Mouse (Mus musculus) megakaryocyte, adult 5-6 weeks (primary cell): ENCODE measurements around the gene 2310057M21Rik. TPM values are rescaled to one million over a fixed set of nuclear protein-coding genes. Genes with fewer than 3 reads are reported as not detected.
A peak's percentile ranks its signal among the peaks of the same experiment; 100 is the strongest.
"Not testable (repeated sequence)": the region's sequence is repeated elsewhere in the genome, so short reads cannot be mapped to it uniquely, and the experiment has no call there.

Experiments
- ATAC-seq: 2 replicates; pipeline ENCODE4 v1.8.0; 2016; ENCODE audit warnings: mild to moderate bottlenecking, inconsistent platforms; ENCODE audit not compliant: poor library complexity, severe bottlenecking
- total RNA-seq, 2 experiments: library from RNA; stranded (forward) in 1 of 2; stranded (reverse) in 1 of 2; fragments of 153-499, 151-499 nt in 1 of 2; fragments of 221-1000, 200-1000 nt in 1 of 2; gene quantifications; 2 replicates each; pipeline versions ENCODE4 v1.2.3 to v1.2.4; 2015 to 2017

2310057M21Rik gene
- total RNA-seq (2015) (6.3 and 9.4 TPM in 2 replicates), total RNA-seq (2017) (2.8 and 3.3 TPM in 2 replicates)

DNA sequence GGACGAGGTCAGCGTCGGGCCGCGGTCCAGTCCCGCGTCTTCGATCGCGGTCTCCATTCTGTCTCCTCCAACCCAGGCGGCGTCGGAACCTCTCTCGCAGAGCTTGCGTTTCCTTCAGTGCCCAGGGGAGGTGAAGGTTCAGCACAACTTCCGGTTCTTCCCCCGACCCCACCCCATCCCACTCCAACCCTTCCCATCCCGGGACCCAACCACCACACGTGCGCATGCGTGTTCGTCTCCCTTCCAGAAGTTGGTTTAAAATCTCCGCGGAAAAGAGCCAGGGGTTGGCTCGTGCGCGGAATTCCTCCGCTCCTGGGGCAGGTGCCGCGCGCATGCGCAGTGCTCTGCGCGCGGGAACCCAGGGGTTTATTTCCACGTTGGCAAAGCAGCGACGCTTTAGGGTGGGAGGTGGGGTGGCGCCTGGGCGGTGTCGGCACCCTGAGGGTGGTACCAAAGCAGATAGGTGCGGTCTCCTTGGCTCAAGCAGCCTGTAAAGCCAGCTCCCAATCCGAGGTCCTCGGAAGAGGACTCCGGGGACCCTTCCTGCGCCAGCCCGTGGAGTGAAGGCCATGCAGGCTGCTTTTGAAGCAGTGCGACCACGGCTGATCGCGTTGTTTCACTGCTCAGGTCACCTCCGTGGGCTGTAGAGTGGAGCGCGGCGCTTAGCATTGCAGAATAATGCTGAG lies at the start of gene 2310057M21Rik:
Gene 2310057M21Rik (minus strand): TSS at position 145 of the 686 bp plus-strand sequence.
- peak; percentile 91 for ATAC-seq

DNA sequence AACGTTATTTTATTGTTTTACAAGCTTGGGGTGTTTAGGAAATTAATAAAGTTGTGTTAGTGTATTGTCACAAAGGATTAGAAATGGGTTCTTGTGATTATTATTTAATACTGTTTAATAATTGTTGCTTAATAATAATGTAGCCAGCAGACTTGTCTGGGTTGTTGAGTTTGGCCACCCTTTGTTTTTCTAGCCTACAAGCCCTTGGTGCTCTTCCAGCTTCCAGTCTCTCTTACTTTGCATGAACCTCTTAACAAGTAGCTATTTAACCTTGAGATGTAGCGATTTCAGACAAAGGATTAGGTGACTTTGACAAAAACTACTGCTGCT lies 49.3 kb upstream of the 2310057M21Rik start:
- ATAC-seq, result no peak

GRCm38 (mm10) chr7:131411221-131411940 lies 48.8 kb upstream of the 2310057M21Rik start:
- ATAC-seq, result no peak

DNA sequence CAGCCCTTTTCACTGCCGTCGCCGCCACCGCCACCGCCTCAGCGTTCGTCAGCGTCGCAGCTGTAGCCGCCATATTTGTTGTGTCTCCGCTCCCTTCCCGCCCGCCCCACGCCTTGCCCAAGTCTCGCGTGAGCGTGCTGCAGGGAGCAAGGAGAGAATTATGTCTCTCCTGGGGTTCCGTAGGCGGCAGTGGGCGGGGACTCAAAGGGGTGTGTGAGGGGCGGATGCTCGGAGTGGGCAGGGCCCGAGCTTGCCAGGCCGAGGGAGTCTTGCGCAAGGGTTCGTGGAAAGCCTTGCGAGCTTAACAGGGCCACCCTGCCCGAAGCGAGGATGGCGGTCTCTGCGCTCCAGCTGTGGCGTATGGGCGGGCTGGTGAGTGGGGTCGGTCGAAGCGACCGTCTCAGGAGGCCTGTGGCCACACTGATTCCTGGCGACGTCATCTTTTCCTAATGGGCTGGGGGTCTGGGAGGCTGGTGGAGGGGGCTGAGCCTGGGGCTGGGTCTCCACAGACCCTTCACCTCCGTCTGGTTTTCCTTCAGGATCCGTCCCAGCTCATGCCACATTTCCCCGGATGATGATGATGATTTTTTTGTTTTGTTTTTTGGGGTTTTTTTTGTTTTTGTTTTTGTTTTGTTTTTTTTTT lies 48.0 kb upstream of the 2310057M21Rik start, which contains the start of the genes Ikzf5 and Acadsb:
Gene Ikzf5 (minus strand): TSS at position 106 of the 643 bp plus-strand sequence.
Gene Acadsb (plus strand): TSS at position 186 of the 643 bp plus-strand sequence.
- peak; percentile 98 for ATAC-seq

- ATAC-seq, result peak; percentile 38; the same call in 1 of the 2 replicates
Measured at GRCm38 (mm10) chr7:131409988-131410385, 47.4 kb upstream of the 2310057M21Rik start.

DNA sequence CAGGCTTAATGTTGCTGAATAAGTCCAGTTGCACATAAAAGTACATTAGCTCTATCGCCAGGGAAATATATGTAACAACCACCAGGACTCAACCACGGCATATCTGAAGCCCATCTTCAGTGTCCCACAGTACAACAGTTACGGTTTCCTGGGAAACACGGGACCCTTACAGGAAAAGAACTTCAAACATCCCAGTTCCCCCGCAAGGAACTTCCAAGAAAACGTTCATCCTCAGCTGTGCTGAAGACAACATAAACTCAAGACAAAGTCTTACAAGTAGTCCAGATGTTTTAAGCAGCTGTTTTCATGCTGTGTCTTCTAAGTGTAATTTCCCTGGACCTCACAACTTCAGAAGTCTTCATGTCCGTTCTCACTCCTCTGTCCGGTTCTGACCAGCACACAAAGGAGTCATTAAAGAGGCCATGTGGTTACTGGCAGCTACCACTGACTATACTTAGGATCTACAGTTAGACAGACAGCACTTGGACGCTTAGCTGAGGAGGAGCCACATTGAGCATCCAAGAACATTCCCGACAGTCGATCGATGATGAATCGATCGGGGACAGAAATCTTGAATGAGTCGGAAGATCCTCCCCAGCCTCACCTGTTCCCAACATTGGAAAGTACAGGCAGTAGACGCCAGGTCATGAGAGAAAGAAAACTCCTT lies 46.9 kb upstream of the 2310057M21Rik start:
- no peak for ATAC-seq

DNA sequence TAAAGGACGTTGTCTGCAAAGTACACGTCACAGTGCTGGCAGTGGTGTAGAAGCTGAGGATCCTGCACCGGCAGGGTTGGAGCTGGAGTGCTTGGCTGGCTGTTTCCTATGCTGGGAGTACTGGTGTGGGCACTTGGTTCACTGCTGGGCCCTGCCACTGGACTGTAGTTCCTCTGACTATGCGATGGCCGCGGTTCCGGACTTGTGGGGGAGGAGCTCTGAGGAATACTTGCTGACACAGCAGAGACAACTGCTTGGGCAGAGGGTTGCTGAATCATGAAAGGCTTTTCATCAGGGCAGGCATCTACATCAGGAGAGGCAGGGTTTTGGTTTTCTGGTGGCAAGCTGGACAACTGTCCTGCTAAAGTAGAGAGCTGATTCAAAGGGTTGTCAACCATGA lies 29.2 kb upstream of the 2310057M21Rik start:
- not testable (repeated sequence) for ATAC-seq

DNA sequence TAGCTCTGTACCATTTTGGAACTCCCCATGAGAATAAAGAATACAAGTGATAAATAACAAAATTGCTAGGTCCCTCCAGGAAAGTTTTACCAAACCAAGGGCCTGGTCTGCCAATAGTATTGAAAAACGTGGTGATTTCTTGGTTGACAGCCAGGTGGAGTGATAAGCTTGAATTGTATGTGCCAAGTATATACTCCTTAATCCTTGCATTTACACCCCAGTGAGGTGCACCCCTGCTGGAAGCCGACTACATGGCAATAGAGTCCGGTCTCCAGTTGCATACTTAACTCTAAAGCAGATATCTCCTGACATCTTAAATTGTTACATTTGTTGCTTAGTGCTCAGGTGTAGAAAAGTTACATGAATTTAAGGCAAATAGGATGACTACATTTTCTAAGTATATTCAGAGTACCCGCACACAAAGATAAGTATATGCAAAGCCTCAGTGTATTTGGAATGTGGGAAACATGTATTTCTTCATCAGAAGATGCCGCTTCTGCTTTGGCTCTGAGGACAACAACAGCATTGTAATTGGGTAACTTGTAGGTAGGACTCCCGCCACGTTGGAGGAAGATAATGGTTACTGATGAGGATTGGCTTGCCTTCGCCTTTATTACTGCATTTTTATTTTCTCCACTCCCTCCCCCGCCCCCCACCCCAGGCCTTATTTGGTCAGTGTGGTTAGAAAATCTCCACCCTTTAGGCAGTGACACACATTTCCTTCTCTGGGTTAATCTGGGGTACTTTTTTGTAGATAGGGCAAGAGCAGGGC lies 9.5 kb upstream of the 2310057M21Rik start:
- ATAC-seq, result peak; percentile 24

GRCm38 (mm10) chr7:131371470-131371860 lies 8.9 kb upstream of the 2310057M21Rik start:
- no peak for ATAC-seq

- ATAC-seq, result peak; percentile 93
Measured at GRCm38 (mm10) chr7:131370648-131371469, 8.3 kb upstream of the 2310057M21Rik start, which contains the start of gene Pstk. Gene Pstk (plus strand): TSS chr7:131371141.

DNA sequence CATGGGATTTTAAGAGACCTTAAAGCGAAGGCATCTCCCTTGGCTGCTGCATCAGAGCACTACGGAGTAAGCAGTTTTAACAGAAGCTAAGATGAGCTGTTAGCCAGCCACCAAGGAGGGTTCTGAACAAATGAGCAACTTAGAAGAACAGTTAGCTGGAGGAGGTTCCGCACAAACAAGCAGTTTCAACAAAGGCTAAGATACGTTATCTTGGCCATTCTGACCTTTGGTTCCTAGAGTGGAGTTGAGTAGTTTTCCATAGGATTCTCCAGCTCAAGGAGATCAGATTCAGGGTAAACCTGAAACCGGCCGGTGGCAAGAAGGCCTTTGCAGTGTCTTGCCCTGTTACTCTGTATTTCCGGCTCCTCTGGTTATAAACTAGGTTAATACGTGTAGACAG lies 1.6 kb upstream of the 2310057M21Rik start:
- ATAC-seq, result no peak

DNA sequence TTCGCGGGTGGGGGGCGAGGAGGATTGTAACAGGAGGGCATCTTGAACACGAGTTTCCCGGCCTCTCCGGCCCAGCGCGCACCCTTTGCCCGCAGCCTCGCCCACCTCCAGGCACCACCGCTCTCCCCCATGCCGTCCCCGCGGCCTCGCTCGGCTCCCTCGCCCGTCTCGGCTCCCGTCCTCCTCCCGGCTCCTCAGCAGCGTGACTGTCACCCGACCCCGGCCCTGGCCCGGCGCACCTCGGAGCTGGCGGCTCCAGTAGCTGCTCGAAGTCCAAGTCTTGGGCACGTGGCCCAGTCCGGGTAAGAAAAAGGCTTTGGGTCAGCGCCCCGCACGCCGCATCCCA lies 317 bp downstream of the 2310057M21Rik start:
- ATAC-seq, result peak; percentile 62

DNA sequence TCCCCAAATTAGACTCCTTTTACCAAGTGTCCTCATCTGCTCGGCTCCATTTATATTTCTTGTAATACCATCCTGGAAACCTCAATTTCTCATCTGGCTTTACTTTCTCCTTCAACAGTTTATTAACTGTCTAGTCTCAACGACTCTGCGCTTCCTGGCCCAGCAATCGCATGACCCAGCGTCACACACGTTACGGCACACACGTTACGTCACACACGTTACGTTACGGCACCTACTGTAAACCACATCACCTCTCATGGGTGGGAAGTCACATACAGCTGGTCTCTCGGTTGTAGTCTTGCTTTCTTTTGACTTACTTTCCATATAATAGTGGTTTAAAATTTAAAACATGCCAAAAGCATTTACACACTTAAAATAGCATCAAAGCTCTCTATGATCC lies 6.5 kb downstream of the 2310057M21Rik start:
- ATAC-seq, result peak; percentile 81

GRCm38 (mm10) chr7:131345856-131346541 lies 16.6 kb downstream of the 2310057M21Rik start:
- ATAC-seq, result no peak

DNA sequence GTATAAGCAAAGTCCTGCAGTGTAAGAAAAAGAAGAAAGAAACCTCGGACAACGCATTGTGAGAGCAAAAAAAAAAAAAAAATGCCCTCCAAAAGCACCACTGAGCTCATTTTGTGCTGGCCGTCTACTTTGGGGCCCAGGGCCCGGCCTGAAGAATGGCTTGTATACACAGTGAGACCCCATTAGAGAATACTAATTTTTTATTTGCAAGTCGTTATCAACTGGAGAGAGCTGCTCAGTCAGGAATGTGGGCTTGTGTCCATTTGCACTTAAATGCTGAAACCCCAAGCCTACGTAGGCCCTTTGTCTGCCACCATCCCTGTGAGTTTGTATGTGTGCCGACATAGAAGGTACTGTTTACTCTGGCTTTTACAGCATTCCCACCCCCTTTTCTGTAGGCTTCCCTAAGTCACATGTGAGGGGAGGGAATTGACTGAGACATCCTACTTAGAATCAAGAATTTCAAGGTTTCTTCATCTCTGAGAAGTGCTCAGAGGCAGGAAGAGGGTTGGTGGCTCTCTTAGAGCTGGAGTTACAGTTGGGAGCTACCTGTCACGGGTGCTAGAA lies 25.0 kb downstream of the 2310057M21Rik start:
- ATAC-seq, result no peak

DNA sequence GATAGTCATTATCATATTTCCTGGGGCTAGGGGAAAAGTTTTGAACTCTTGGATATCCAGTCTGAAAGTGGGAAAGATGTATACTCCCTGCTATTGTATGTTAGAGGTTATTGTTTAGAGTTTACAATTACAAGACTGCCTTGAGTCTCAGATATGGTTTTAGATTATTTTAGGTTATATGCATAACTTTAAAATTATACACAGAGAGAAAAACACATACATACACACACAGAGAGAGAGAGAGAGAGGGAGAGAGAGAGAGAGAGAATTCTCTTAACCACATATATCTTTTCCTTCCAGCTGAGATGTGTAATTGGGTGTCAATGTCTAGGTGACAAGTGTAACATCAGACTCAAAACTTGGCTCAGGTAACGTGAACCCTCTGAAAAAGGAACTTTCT lies 29.0 kb downstream of the 2310057M21Rik start, which contains the start of gene Fam24a:
Gene Fam24a (plus strand): TSS at position 301 of the 400 bp plus-strand sequence.
- no peak for ATAC-seq

GRCm38 (mm10) chr7:131331688-131332087 lies 30.9 kb downstream of the 2310057M21Rik start:
- peak; percentile 63 for ATAC-seq

- ATAC-seq, result no peak
Measured at GRCm38 (mm10) chr7:131329416-131329815, 33.1 kb downstream of the 2310057M21Rik start, which contains the start of gene Fam24b. Gene Fam24b (minus strand): TSS chr7:131329516.
